Mouse (Mus musculus) neural tube, embryonic 12.5 days (tissue): ENCODE data around the gene Phf20. TPM values are rescaled to one million over a fixed set of nuclear protein-coding genes. Genes with fewer than 3 reads are reported as not detected.

Source experiments
- ATAC-seq: fragments of 200-750 bp; cut with Nextera tagmentation; 2 replicates; pipeline ENCODE4 v1.8.0; 2017; ENCODE audit warnings: low read depth, mild to moderate bottlenecking, moderate TSS enrichment, moderate library complexity; ENCODE audit not compliant: low FRiP score
- H3K27ac ChIP-seq: fragments of 300-500 bp; sonication (generic); 2 replicates; pipeline ENCODE4 v1.5.1; 2016
- H3K27me3 ChIP-seq: fragments of 300-500 bp; sonication (generic); replicated peaks from 2 replicates; pipeline ENCODE4 v1.6.1; 2016; ENCODE audit warnings: mild to moderate bottlenecking
- H3K36me3 ChIP-seq: fragments of 300-500 bp; sonication (generic); 2 replicates; pipeline ENCODE4 v1.6.1; 2016; ENCODE audit warnings: mild to moderate bottlenecking
- H3K4me1 ChIP-seq: fragments of 300-500 bp; sonication (generic); 2 replicates; pipeline ENCODE4 v1.6.1; 2016
- H3K4me2 ChIP-seq: fragments of 300-500 bp; sonication (generic); replicated peaks from 2 replicates; pipeline ENCODE4 v1.6.1; 2016; ENCODE audit warnings: mild to moderate bottlenecking
- H3K4me3 ChIP-seq: fragments of 300-500 bp; sonication (generic); 2 replicates; pipeline ENCODE4 v1.5.1; 2016
- H3K9ac ChIP-seq: fragments of 300-500 bp; sonication (generic); 2 replicates; pipeline ENCODE4 v1.6.1; 2016; ENCODE audit warnings: mild to moderate bottlenecking
- H3K9me3 ChIP-seq: fragments of 300-500 bp; sonication (generic); 2 replicates; pipeline ENCODE4 v1.6.1; 2016; ENCODE audit warnings: mild to moderate bottlenecking
- WGBS: fragments of 180-500 bp; shearing (Covaris S2); methylation state at CpG from one replicate; pipeline ENCODE4 v1.1.7; 2016; 5-methylcytosine and 5-hydroxymethylcytosine counted together
- polyA plus RNA-seq: library from polyadenylated mRNA; unstranded; fragments of >200 nt; fragmentation: Nextera tagmentation; extraction: Ambion mirVana; gene quantifications from 2 replicates; pipeline ENCODE4 v1.2.1, GENCODE M21; 2016

Phf20 gene
- polyA plus RNA-seq, 1 experiment from 2014 or later, result 91.0 TPM

DNA sequence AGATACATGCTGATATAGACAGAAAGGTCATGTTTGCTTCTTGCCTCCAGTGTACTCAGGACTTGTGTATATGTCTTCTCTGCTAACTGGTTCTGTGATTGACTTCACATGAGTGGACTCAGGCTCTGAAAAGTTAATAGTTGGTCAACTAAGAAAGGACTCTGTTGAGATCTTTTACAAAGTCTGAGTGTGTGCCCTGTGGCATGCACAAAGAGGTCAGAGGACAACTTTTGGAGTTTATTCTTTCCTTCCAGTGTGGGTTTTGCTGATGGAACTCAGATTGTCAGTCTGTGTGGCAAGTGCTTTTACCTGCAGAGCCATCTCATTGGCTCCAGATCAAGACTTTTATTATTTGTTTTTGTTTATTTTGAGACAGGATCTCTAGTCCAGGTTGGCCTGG is 54.5 kb downstream of the Phf20 start:
- no peak overlapping the region for H3K27ac ChIP-seq
- H3K9ac ChIP-seq, result no peak overlapping the region
- no peaks in the 10 kb centered on the region for H3K9me3 ChIP-seq
- ATAC-seq, result no peak
- no peaks in the 10 kb centered on the region for H3K4me1 ChIP-seq
- H3K4me3 ChIP-seq, result no peak overlapping the region
- H3K27me3 ChIP-seq, result no peaks in the 10 kb centered on the region
- no peak overlapping the region for H3K4me2 ChIP-seq
- H3K36me3 ChIP-seq, result peaks cover 40% of the 10 kb centered on the region

DNA sequence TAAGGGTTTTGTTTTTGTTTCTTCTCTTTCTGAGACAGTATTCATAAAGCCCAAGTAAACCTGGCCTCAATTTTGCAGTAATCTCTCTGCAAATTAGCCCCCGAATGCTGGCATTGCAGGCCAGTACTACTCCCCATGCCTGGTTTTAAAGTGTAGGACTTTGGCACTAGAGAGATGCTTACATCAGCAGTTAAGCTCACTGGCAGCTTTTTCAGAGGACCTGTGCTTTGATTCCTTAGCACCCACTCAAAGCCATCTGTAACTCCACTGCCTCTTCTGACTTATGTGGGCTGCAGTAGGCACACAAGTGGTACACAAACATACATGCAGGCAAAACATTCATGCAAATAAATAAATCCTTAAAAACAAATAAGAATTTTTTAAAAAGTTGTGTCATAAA is 55.0 kb downstream of the Phf20 start:
- ATAC-seq, result no peak
- 98% methylated on average over 1 of the region's 1 CpGs for WGBS
- Histone ChIP-seq H3K4me2 (no peak overlapping the region), H3K27ac (no peak overlapping the region), H3K9me3 (no peaks in the 10 kb centered on the region), H3K36me3 (peaks cover 43% of the 10 kb centered on the region), H3K4me3 (no peak overlapping the region), H3K4me1 (no peaks in the 10 kb centered on the region), H3K9ac (no peak overlapping the region), H3K27me3 (no peaks in the 10 kb centered on the region)

DNA sequence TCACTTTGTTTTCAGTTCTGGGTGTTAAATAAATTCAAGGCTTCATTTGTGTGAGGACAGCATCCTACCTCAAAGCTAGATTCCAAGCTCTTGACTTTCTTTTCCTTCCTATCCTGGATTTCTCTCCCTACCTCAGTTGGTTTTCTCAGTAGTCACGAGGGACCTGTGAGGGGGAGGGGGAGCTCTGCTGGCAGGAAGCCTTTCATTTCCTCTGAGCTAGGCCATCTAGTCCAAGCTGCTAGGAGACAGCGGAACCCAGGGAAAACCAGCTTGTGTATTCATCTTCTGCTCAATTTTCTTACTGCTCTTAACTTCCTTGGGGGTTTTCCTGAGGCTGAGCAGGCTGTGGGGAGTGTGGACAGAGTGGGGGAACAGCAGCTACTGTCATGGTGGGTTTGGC is 60.8 kb downstream of the Phf20 start:
- H3K27me3 ChIP-seq, result no peaks in the 10 kb centered on the region
- WGBS, result 76% methylated on average over 2 of the region's 2 CpGs
- H3K36me3 ChIP-seq, result peaks cover 62% of the 10 kb centered on the region
- 0 out of 2 replicates have a peak, but pooled peaks cover 7% of the 10 kb centered on the region for H3K4me1 ChIP-seq
- H3K9me3 ChIP-seq, result no peaks in the 10 kb centered on the region
- H3K9ac ChIP-seq, result no peak overlapping the region
- no peak for ATAC-seq
- H3K27ac ChIP-seq, result no peak overlapping the region
- H3K4me3 ChIP-seq, result no peak overlapping the region
- H3K4me2 ChIP-seq, result no peak overlapping the region

DNA sequence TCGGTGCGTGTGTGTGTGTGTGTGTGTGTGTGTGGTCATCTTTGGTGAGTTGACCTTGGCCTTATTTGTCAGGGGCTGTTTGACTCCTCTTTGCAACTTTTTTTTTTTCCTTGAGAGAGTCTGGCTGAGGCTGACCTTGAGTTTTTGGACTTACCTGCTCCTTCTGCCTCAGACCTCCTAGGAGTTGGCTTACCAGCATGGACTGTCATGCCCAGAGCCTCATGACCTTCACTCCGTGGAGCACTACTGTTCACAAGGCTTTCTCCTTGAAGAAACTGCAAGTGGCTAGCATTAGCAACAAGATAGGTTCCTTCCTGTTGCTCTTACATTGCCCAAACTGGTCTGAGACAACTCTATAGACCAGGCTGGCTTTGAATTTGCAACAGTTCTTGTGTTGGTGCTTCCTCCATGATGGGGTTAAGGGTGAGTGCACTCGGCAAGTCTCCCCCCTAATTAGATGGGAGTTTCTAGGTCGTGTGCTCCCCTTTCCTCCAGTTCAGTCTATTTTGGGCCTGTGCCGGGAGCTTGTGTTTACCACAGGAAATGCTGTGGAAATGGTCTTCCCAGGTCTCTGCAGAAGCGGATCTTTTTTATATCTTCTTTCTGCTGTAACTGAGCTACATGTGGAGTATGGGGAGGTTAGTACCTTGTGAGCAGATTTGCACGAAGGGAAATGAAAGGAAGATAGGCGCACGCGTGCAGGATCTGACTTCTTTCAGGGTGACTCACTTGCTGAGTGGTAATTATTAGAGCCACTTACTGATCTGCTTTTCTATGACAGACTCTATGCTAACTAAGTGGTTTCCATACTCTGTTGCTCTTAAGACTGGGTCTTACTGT is 61.9 kb downstream of the Phf20 start:
- H3K27ac ChIP-seq, result no peak overlapping the region
- 88% methylated on average over 11 of the region's 11 CpGs for WGBS
- H3K9ac ChIP-seq, result no peak overlapping the region
- H3K9me3 ChIP-seq, result no peaks in the 10 kb centered on the region
- H3K4me3 ChIP-seq, result no peak overlapping the region
- H3K27me3 ChIP-seq, result no peaks in the 10 kb centered on the region
- H3K4me1 ChIP-seq, result 0 out of 2 replicates have a peak, but pooled peaks cover 7% of the 10 kb centered on the region
- no peak overlapping the region for H3K4me2 ChIP-seq
- no peak for ATAC-seq
- H3K36me3 ChIP-seq, result peaks cover 54% of the 10 kb centered on the region

DNA sequence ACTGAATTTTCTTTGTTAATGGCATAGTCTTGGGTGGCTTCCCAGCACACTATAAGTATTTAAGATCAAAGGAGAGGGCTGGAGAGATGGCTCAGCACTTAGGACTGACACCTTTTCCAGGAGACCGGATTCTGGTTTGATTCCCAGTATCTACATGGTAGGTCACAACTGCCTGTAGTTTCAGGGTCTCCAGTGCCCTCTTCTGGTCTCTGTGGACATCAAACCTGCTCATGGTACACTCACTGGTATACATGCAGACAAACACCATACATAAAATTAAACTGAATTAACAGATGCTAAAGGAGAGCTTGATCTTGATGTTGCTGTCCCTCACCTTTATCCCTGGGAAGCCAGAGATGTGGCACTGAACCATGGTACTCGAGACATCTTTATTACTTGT is 64.7 kb downstream of the Phf20 start:
- Histone ChIP-seq H3K27me3 (no peaks in the 10 kb centered on the region), H3K4me2 (no peak overlapping the region), H3K9me3 (no peaks in the 10 kb centered on the region), H3K4me1 (0 out of 2 replicates have a peak, but pooled peaks cover 7% of the 10 kb centered on the region), H3K27ac (no peak overlapping the region), H3K9ac (no peak overlapping the region), H3K36me3 (peaks cover 43% of the 10 kb centered on the region), H3K4me3 (no peak overlapping the region)
- WGBS, result 95% methylated on average over 2 of the region's 2 CpGs
- ATAC-seq, result no peak

DNA sequence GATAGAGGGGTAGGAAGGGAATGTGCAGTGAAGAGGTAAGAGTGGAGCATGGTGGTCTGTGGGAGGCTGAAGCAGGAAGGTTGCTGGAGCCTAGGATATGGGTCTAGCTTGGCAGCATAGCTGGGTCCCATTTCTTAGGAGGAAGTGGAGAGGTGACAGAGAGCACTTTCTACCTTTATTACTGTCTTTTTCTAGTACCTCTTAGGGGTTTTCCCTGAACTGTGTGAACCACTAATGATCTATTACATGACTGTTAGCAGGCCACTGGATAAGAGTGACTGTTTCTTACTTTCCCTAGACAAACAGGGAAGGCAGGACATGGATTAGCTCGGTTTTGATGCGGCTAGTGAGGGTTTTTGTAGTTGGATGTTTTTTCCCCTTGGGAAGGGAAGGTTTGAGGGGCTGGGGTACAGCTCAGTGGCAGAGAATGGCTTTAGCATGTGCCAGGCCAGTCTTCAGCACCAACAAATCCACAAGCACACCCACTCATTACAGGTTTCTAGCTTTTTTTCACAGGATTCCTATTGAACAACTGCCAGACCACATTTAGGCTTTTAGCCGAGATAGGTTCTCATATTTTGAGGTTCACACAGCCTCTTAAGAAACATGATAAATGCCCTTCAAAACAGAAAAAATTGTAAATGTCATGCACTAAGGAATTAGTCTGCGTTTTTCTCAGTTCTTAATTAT is 67.1 kb downstream of the Phf20 start:
- H3K27ac ChIP-seq, result no peak overlapping the region
- no peak for ATAC-seq
- WGBS, result 89% methylated on average over 4 of the region's 4 CpGs
- H3K36me3 ChIP-seq, result peaks cover 44% of the 10 kb centered on the region
- no peak overlapping the region for H3K4me3 ChIP-seq
- H3K27me3 ChIP-seq, result no peaks in the 10 kb centered on the region
- H3K4me1 ChIP-seq, result no peaks in the 10 kb centered on the region
- H3K9me3 ChIP-seq, result no peaks in the 10 kb centered on the region
- H3K4me2 ChIP-seq, result no peak overlapping the region
- H3K9ac ChIP-seq, result no peak overlapping the region

DNA sequence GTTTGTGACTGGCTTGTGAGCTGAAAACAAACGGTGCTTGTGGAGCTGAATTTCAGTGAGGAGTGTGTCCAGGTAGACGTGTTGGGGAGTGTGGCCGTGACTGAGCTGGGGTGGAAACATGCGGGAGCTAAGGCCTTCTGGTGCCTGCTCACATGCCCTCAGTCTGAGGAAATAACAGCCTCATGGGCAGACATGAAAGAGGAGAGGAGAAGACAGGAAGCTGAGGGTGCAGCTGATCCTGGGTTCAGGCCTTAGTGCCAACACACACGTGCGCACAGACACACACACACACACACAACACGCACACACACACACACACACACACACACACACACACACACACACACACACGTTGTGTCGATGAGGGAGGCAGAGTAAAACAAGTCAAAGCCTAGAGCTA is 71.4 kb downstream of the Phf20 start:
- no peak overlapping the region for H3K4me2 ChIP-seq
- H3K36me3 ChIP-seq, result peaks cover 14% of the 10 kb centered on the region
- WGBS, result 96% methylated on average over 8 of the region's 9 CpGs
- no peak overlapping the region for H3K9ac ChIP-seq
- no peak for ATAC-seq
- no peaks in the 10 kb centered on the region for H3K9me3 ChIP-seq
- no peaks in the 10 kb centered on the region for H3K4me1 ChIP-seq
- H3K27me3 ChIP-seq, result no peaks in the 10 kb centered on the region
- no peak overlapping the region for H3K27ac ChIP-seq
- no peak overlapping the region for H3K4me3 ChIP-seq

- peaks cover 30% of the 10 kb centered on the region for H3K36me3 ChIP-seq
- ATAC-seq, result no peak
- H3K4me3 ChIP-seq, result no peak overlapping the region
- H3K4me2 ChIP-seq, result no peak overlapping the region
- no peaks in the 10 kb centered on the region for H3K27me3 ChIP-seq
- H3K9ac ChIP-seq, result no peak overlapping the region
- H3K9me3 ChIP-seq, result no peaks in the 10 kb centered on the region
- no peaks in the 10 kb centered on the region for H3K4me1 ChIP-seq
- H3K27ac ChIP-seq, result no peak overlapping the region
- 93% methylated on average over 6 of the region's 6 CpGs for WGBS
These were observed 76.3 kb downstream of the Phf20 start for GRCm38 (mm10) chr2:156272553-156272952.

GRCm38 (mm10) chr2:156278226-156279017 is 82.2 kb downstream of the Phf20 start:
- Histone ChIP-seq H3K4me2 (no peak overlapping the region), H3K4me1 (no peaks in the 10 kb centered on the region), H3K36me3 (peaks cover 18% of the 10 kb centered on the region), H3K27me3 (no peaks in the 10 kb centered on the region), H3K4me3 (no peak overlapping the region), H3K9ac (no peak overlapping the region), H3K9me3 (no peaks in the 10 kb centered on the region), H3K27ac (no peak overlapping the region)
- 71% methylated on average over 4 of the region's 4 CpGs for WGBS
- no peak for ATAC-seq

DNA sequence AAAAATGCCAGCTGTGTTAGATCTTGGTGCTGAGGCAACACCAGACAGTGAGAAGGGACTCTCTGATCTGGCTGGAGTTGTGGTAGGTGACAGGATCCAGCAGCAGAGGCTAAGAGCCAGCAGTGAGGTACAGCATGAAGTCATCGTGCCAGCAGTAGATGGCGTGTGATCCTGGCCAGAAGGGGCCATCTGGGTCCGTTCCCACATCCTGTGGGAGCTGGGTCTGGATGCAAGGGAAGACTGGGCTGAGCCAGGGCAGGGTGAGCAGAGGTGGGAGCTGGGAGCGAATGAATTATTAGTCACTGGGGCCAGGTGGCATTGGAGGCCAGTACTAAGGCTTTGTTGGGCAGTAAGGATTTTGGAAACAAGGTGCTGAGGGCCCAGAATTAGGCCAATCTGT is 85.0 kb downstream of the Phf20 start:
- H3K4me2 ChIP-seq, result no peak overlapping the region
- no peak overlapping the region for H3K27ac ChIP-seq
- 0 out of 2 replicates have a peak, but pooled peaks cover 6% of the 10 kb centered on the region for H3K36me3 ChIP-seq
- no peaks in the 10 kb centered on the region for H3K27me3 ChIP-seq
- H3K9me3 ChIP-seq, result no peaks in the 10 kb centered on the region
- 89% methylated on average over 4 of the region's 4 CpGs for WGBS
- ATAC-seq, result no peak
- no peak overlapping the region for H3K9ac ChIP-seq
- no peaks in the 10 kb centered on the region for H3K4me1 ChIP-seq
- no peak overlapping the region for H3K4me3 ChIP-seq

- Histone ChIP-seq H3K27ac (no peak overlapping the region), H3K36me3 (peaks cover 24% of the 10 kb centered on the region), H3K4me2 (no peak overlapping the region), H3K4me1 (no peaks in the 10 kb centered on the region), H3K4me3 (no peak overlapping the region), H3K27me3 (no peaks in the 10 kb centered on the region), H3K9me3 (no peaks in the 10 kb centered on the region), H3K9ac (no peak overlapping the region)
- WGBS, result 85% methylated on average over 2 of the region's 2 CpGs
- no peak for ATAC-seq
These were observed 88.9 kb downstream of the Phf20 start for GRCm38 (mm10) chr2:156285161-156285560.

DNA sequence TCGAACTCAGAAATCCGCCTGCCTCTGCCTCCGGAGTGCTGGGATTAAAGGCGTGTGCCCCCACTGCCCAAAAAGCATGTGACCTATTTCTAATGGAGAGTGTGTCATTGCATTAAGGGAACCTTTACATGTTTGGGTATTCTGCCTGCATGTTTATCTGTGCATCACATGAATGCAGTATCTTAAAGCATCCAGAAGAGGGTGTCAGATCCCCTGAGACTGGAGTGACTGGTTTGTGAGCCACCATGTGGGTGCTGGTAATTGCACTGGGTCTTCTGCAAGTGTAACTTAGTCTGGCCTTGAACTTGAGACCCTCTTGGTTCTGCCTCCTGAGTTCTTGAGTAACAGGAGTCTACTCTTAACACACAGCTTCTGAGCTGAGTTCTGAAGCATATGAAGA is 90.5 kb downstream of the Phf20 start:
- Histone ChIP-seq H3K27me3 (no peaks in the 10 kb centered on the region), H3K4me2 (no peak overlapping the region), H3K4me1 (no peaks in the 10 kb centered on the region), H3K36me3 (peaks cover 31% of the 10 kb centered on the region), H3K27ac (no peak overlapping the region), H3K9me3 (no peaks in the 10 kb centered on the region), H3K4me3 (no peak overlapping the region), H3K9ac (no peak overlapping the region)
- ATAC-seq, result no peak
- WGBS, result 91% methylated on average over 4 of the region's 4 CpGs
